Mouse (Mus musculus): Measurements from ENCODE around the gene Uncx. TPM values are rescaled to one million over a fixed set of nuclear protein-coding genes. Genes with fewer than 3 reads are reported as not detected.
A peak's percentile ranks its signal among the peaks of the same experiment; 100 is the strongest.

Uncx gene
- polyA plus RNA-seq, 1 experiment from 2014 or later, result not detected

DNA sequence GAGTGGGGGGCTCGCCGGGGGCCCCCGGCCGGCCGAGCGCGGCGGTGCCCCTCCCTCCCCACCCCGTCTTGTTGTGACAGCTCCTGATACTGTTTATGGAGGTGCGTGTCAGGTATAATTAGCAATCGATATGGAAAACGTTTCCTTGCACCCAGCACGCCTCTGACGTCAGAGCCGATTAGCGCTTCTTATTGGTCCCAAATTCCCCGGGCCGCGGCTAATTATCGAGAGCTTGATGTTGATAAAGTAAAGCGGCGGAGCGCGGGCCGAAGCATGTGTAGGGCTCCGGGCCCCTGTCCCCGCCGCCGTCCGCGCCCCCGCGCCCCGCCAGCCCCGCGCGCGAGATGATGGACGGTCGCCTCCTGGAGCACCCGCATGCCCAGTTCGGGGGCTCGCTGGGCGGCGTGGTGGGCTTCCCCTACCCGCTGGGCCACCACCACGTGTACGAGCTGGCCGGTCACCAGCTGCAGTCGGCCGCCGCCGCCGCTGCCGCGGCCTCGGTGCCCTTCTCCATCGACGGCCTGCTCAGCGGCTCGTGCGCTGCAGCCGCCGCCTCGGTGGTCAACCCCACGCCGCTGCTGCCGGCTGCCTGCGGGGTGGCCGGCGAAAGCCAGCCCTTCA, 466 bp downstream of the Uncx start:
- Histone ChIP-seq H3K27me3 (peaks cover 95% of the 10 kb centered on the region), H3K4me3 (peak overlapping the region; percentile 13; the same call in 1 of the 2 replicates), H3K4me2 (peak overlapping the region; percentile 2; the same call in 1 of the 2 replicates), H3K36me3 (no peaks in the 10 kb centered on the region), H3K9ac (no peak overlapping the region), H3K9me3 (replicated peaks) (no peaks in the 10 kb centered on the region), H3K4me1 (replicated peaks) (peaks cover 31% of the 10 kb centered on the region), H3K27ac (no peak overlapping the region)
- ATAC-seq (replicated peaks; ENCODE audit: insufficient number of reproducible peaks, insufficient read depth, low FRiP score, low read depth), result no peak
- WGBS, result 1% methylated on average over 71 of the region's 71 CpGs

DNA sequence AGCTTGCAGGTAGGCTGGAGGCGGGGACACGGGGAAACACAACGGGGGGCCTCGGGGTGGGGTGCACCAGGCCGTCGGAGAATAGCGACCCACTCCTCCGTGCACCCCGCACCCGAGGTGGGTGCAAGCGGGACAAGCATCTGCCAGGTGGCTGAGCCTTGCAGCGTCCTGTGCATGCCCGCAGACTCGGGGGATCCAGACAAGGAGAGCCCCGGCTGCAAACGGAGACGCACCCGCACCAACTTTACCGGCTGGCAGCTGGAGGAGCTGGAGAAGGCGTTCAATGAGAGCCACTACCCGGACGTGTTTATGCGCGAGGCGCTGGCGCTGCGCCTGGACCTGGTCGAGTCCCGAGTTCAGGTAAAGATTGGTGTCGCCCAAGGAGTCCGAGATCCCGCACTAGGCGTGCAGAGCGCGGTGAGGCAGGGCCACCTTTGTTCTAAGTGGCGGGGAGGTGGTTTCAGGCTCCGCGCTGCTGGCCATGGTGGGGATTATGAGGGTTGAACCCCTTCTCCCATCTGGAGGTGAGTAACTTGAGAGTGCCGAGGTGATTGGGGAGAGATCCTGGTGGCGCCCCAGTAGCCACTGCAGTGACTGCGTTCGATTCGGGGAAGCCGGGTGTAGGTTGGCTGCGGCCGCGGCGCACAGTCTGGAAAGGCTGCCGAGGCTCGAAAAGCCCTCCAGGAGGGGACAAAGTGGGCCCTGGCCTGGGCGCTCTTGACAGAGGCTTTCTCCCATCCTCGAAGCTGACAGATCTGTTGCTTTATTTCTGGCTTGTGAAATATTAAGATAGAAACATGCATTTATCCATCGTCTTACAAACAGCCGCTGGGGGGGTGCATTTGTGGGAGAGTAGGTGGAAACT, 1.2 kb downstream of the Uncx start:
- H3K36me3 ChIP-seq, result no peaks in the 10 kb centered on the region
- 1% methylated on average over 54 of the region's 54 CpGs for WGBS

DNA sequence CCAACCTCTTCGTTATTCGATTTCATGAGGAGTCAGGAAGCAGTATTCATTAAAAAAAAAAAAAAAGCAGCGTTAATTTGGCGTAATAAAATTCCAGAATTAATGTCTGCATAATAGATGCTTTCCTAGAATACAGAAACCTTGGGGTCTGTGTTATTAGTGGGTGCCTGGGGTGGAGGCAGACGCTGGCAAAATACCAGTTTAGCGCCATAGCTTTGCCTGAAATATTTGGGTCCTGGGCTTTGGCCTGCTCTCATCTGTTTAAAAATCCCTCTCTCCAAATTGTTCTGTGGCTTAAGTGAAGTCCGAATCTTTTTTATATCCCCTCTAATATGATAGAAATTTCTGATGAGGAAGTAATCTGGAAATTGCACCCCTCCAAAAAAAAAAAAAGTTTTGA, 1.9 kb downstream of the Uncx start:
- no peak overlapping the region for H3K27ac ChIP-seq
- H3K4me2 ChIP-seq, result no peak overlapping the region
- H3K4me1 ChIP-seq (replicated peaks), result peaks cover 30% of the 10 kb centered on the region
- H3K27me3 ChIP-seq, result peaks cover 98% of the 10 kb centered on the region
- H3K9me3 ChIP-seq (replicated peaks), result no peaks in the 10 kb centered on the region
- H3K9ac ChIP-seq, result no peak overlapping the region
- no peaks in the 10 kb centered on the region for H3K36me3 ChIP-seq
- H3K4me3 ChIP-seq, result no peak overlapping the region
- no peak for ATAC-seq (replicated peaks; ENCODE audit: insufficient number of reproducible peaks, insufficient read depth, low FRiP score, low read depth)
- WGBS, result 6% methylated on average over 7 of the region's 7 CpGs

More for the DNA sequence above, 1.2 kb downstream of the Uncx start:
- H3K9me3 ChIP-seq (replicated peaks), result no peaks in the 10 kb centered on the region
- H3K9ac ChIP-seq, result no peak overlapping the region
- peaks cover 31% of the 10 kb centered on the region for H3K4me1 ChIP-seq (replicated peaks)
- 0 out of 2 replicates have a peak overlapping the region, but pooled peaks have one; percentile 13 for H3K4me3 ChIP-seq
- ATAC-seq (replicated peaks; ENCODE audit: insufficient number of reproducible peaks, insufficient read depth, low FRiP score, low read depth), result no peak
- no peak overlapping the region for H3K27ac ChIP-seq
- peaks cover 95% of the 10 kb centered on the region for H3K27me3 ChIP-seq
- H3K4me2 ChIP-seq, result no peak overlapping the region

DNA sequence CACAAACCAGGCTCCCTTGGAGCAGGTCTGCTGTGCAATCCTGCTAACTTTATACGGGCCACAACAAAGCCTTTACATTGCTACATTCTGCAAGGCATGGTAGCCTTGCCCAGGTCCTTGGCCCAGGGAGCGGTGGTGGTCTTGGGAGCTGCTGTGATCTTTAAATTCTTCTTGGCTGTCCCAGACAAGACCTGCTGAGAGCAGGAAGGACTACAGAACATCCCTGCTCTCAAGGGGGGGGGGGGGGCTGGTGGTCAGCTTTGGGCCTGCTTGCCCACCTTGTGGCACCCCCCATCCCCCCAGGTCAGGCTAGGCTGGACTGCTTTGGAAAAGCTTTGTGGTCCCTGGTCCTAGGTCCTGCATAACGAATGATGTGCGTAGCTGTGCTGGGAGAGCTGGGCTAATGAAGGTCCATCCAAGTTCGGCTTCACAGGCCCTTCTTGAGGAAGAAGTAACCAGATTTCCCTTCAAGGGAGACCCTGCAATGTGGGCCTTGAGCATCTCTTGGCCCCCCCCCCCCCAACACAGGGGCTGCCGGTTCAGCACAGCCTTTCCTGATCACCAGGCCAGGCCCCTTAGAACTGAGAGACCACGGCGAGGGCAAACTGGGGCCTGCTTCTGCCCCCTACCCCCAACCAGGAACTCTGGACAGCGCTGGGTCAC, 2.5 kb downstream of the Uncx start:
- WGBS, result 7% methylated on average over 9 of the region's 9 CpGs
- H3K9ac ChIP-seq, result no peak overlapping the region
- peaks cover 98% of the 10 kb centered on the region for H3K27me3 ChIP-seq
- H3K36me3 ChIP-seq, result no peaks in the 10 kb centered on the region
- no peak for ATAC-seq (replicated peaks; ENCODE audit: insufficient number of reproducible peaks, insufficient read depth, low FRiP score, low read depth)
- H3K9me3 ChIP-seq (replicated peaks), result no peaks in the 10 kb centered on the region
- no peak overlapping the region for H3K4me3 ChIP-seq
- H3K4me1 ChIP-seq (replicated peaks), result peaks cover 25% of the 10 kb centered on the region
- H3K4me2 ChIP-seq, result no peak overlapping the region
- no peak overlapping the region for H3K27ac ChIP-seq

DNA sequence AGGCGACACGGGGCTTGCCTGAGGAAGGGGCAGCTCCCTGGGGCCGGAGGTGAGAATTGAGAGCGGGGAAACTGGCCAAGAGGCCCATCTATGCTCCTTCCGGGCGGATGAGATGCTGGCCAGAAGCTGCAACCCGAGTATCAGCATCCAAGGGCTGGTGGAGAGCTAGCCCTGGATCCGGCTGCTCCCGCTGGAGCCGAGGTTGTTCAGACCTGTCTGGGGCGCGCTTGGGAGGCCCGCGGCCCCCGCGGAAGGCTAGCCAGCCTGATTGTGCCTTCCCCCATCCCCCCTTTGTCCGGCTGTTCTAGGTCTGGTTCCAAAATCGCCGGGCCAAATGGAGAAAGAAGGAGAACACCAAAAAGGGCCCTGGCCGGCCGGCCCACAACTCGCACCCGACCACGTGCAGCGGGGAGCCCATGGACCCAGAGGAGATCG, 3.1 kb downstream of the Uncx start:
- H3K36me3 ChIP-seq, result no peaks in the 10 kb centered on the region
- 0 out of 2 replicates have a peak overlapping the region, but pooled peaks have one; percentile 19 for H3K4me3 ChIP-seq
- H3K27ac ChIP-seq, result no peak overlapping the region
- peaks cover 22% of the 10 kb centered on the region for H3K4me1 ChIP-seq (replicated peaks)
- under 1% methylated on average over 26 of the region's 26 CpGs for WGBS
- H3K4me2 ChIP-seq, result no peak overlapping the region
- peaks cover 98% of the 10 kb centered on the region for H3K27me3 ChIP-seq
- no peak overlapping the region for H3K9ac ChIP-seq
- no peaks in the 10 kb centered on the region for H3K9me3 ChIP-seq (replicated peaks)
- ATAC-seq (replicated peaks; ENCODE audit: insufficient number of reproducible peaks, insufficient read depth, low FRiP score, low read depth), result no peak

DNA sequence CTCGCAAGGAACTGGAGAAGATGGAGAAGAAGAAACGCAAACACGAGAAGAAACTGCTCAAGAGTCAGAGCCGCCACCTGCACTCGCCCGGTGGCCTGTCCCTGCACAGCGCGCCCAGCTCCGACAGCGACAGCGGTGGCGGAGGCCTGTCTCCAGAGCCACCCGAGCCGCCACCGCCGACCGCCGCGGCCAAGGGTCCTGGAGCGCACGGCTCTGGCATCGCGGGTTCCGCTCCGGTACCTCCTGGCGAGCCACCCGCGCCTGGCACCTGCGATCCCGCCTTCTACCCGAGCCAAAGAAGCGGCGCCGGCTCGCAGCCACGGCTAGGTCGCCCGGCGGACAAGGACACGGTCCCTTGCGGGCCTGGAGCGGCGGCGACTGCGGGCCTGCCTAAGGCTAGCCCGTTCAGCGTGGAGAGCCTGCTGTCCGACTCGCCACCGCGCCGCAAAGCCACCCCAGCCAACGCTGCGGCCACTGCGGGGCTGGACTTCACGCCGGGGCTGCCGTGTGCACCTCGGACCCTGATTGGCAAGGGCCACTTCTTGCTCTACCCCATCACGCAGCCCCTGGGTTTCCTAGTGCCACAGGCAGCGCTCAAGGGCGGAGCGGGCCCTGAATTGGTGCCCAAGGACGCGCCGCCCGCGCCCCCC, 3.6 kb downstream of the Uncx start:
- H3K4me2 ChIP-seq, result no peak overlapping the region
- H3K9me3 ChIP-seq (replicated peaks), result no peaks in the 10 kb centered on the region
- H3K36me3 ChIP-seq, result no peaks in the 10 kb centered on the region
- no peak overlapping the region for H3K27ac ChIP-seq
- no peak overlapping the region for H3K9ac ChIP-seq
- ATAC-seq (replicated peaks; ENCODE audit: insufficient number of reproducible peaks, insufficient read depth, low FRiP score, low read depth), result no peak
- peaks cover 98% of the 10 kb centered on the region for H3K27me3 ChIP-seq
- H3K4me3 ChIP-seq, result peak overlapping the region; percentile 19; the same call in 1 of the 2 replicates
- peaks cover 19% of the 10 kb centered on the region for H3K4me1 ChIP-seq (replicated peaks)
- 1% methylated on average over 68 of the region's 68 CpGs for WGBS

DNA sequence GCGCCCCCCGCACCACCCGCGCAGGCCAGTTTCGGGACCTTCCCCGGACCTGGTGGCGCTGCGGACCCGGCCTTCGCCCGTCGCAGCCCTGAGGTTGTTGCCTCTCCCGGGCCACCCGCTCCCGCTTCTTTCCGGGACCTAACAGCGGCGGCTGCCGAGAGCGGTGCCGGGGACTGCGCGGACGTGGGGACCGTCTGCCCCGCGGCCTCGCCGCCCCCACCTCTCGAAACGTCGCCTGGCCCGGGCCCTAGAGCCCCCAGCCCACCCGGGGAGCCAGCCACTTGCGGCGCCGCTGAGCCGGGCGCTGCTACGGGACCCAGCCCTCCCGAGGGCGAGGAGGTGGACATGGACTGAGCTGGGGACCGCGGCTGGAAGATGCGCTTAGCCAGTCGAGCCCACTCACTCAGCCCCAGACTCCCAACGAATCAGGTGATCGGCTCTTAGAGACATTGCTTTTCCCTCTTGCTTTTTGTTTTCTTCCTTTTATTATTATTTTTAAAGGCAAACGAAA, 4.2 kb downstream of the Uncx start:
- ATAC-seq (replicated peaks; ENCODE audit: insufficient number of reproducible peaks, insufficient read depth, low FRiP score, low read depth), result no peak
- Histone ChIP-seq H3K4me1 (replicated peaks) (peaks cover 19% of the 10 kb centered on the region), H3K4me2 (no peak overlapping the region), H3K27ac (no peak overlapping the region), H3K9me3 (replicated peaks) (no peaks in the 10 kb centered on the region), H3K36me3 (no peaks in the 10 kb centered on the region), H3K9ac (no peak overlapping the region), H3K4me3 (peak overlapping the region; percentile 19; the same call in 1 of the 2 replicates), H3K27me3 (peaks cover 98% of the 10 kb centered on the region)
- WGBS, result under 1% methylated on average over 48 of the region's 49 CpGs

DNA sequence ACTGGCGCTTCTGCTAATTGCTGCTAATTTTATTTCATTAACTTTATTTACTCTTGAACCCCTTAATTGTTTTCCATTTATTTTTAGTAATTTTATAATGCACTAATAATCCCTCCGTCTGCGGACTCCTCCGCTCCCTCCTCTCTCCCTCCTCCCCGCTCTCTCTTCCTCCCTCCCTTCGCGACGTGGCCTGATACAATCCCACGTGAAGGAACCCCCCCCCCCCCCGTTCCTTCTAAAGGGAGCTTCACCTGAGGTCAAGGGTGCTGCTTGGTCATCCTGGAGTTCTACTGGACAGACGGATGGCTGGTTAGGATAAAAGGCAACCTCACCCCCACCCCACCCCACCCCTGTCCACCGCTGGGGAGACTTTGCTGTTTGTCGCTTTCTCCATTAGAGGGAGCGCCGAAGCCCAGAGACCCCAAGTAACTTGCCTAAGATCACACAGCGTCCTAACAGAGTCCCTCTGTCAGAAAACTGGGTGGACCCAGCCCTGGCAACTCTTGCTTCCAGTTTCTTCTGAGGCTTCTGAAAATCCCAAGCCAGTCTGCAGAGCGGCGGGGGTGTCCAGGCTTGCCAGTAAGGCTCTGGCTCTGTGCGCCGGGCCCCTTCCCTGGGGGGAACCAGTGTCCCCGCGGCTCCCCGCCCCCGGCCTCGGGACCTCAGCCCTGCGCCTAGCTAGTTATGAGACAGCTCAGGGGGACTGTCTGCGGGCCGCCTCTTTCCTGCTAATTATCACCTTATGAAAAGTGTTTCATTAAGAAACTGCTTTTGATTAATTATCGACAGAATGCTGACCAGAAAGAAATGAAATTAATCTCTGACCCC, 10.4 kb downstream of the Uncx start:
- ATAC-seq (replicated peaks; ENCODE audit: insufficient number of reproducible peaks, insufficient read depth, low FRiP score, low read depth), result no peak
- no peaks in the 10 kb centered on the region for H3K36me3 ChIP-seq
- no peak overlapping the region for H3K4me3 ChIP-seq
- H3K4me1 ChIP-seq (replicated peaks), result peaks cover 11% of the 10 kb centered on the region; the same call in 1 of the 2 replicates
- H3K27me3 ChIP-seq, result peaks cover 99% of the 10 kb centered on the region
- no peak overlapping the region for H3K4me2 ChIP-seq
- no peak overlapping the region for H3K9ac ChIP-seq
- WGBS, result 3% methylated on average over 29 of the region's 29 CpGs
- H3K9me3 ChIP-seq (replicated peaks), result no peaks in the 10 kb centered on the region
- H3K27ac ChIP-seq, result no peak overlapping the region

DNA sequence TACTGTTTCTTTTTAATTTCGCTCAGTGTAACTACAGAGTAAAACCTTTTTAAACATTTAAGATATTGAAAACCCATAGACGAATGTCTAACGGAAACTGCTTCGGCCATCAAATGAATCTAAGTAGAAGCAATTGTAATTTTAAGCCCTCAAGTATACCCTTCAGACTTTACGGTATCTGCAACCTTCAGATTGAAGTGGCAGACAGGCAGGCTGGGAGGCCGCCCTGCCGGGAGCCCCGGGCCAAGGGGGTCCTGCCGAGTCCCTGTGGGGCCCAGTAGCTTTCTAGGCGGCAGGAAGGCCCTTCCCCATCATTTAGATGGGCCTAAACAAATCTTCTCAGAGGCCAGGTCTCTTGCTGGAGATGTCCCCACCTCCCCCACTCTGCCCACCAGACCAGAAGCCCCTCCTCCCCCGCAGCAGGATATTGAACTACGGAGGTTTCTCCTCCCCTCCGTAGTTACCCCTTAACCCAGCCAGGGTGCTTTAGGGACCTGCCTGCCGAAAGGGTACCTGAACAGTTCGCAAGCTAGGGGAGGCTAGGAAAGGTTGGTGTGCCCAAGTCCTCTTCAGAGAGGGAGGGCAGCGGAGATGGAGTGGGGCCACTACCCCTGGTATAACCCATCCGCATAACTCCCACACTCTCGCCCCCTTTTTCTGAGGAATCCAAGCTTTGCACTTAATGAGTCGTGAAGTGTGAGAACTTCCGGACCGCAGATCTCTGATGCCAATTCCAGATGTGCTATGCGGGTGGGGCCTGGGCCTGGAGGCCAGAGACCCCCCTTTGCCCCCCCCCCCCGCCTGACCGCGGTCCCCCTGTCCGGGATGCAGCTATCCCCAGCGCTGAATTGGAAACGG, 11.4 kb downstream of the Uncx start:
- no peak overlapping the region for H3K4me2 ChIP-seq
- ATAC-seq (replicated peaks; ENCODE audit: insufficient number of reproducible peaks, insufficient read depth, low FRiP score, low read depth), result no peak
- no peaks in the 10 kb centered on the region for H3K9me3 ChIP-seq (replicated peaks)
- WGBS, result 3% methylated on average over 28 of the region's 28 CpGs
- H3K4me1 ChIP-seq (replicated peaks), result peaks cover 16% of the 10 kb centered on the region; the same call in 1 of the 2 replicates
- no peak overlapping the region for H3K27ac ChIP-seq
- H3K9ac ChIP-seq, result no peak overlapping the region
- no peaks in the 10 kb centered on the region for H3K36me3 ChIP-seq
- H3K4me3 ChIP-seq, result no peak overlapping the region
- H3K27me3 ChIP-seq, result peaks cover 98% of the 10 kb centered on the region
